Mouse (Mus musculus): Measurements from ENCODE around the gene Sncb. TPM values are rescaled to one million over a fixed set of nuclear protein-coding genes. Genes with fewer than 3 reads are reported as not detected.

Gene Sncb
- total and polyA plus RNA-seq, 3 experiments: not detected

DNA sequence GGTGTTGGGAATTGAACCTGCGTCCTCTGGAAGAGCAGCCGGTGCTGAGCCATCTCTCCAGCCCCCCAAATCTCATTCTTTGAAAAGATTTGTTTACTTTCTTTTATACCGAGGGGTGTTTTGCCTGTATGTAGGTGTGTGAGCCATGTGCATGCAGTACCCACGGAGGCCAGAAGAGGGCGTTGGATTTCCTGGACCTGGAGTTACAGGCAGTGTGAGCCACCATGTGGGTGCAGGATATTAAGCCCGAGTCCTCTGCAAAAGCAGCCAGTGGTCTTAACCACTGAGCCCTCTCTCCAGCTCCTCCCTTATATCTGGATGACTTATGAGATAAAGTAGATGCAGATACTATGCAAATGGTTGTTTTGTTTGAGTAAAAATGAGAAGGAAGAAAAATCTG, 36.6 kb upstream of the Sncb start:
- Histone ChIP-seq H3K9me3 (replicated peaks; ENCODE audit: insufficient read depth, low read length) (no peaks in the 10 kb centered on the region), H3K79me2 (ENCODE audit: control insufficient read depth, insufficient read depth, low read length, poor library complexity) (no peaks in the 10 kb centered on the region), H3K27ac (ENCODE audit: control insufficient read depth, low read depth, low read length) (no peak overlapping the region), H3K36me3 (ENCODE audit: control insufficient read depth in 1 of 2, insufficient read depth in 2 of 2, low read length in 2 of 2) (no peaks in the 10 kb centered on the region), H3K9ac (ENCODE audit: control insufficient read depth, low read depth, low read length, poor library complexity, severe bottlenecking) (no peak overlapping the region), H3K4me1 (ENCODE audit: control insufficient read depth in 1 of 2, insufficient read depth in 2 of 2, low read length in 2 of 2) (peaks cover 2 to 12% of the 10 kb centered on the region in 2 experiments; a peak in 3 of 4 replicates), H3K4me3 (ENCODE audit: control insufficient read depth in 1 of 2, insufficient read depth in 1 of 2, low read depth in 2 of 2, low read length in 2 of 2) (no peak overlapping the region), H3K27me3 (ENCODE audit: control insufficient read depth in 1 of 2, insufficient read depth in 2 of 2, low read length in 2 of 2) (no peaks in the 10 kb centered on the region)
- DNase-seq (ENCODE audit: low read depth, low spot score): no peak
- peak; percentile 21 to 36 (median 26); a peak in 3 of 6 replicates for TF ChIP-seq CTCF (IDR thresholded peaks at IDR 0.05 in 2 of 3, conservative IDR thresholded peaks at IDR 0.05 in 1 of 3; ENCODE audit: control insufficient read depth in 1 of 3, insufficient read depth in 1 of 3, low read depth in 2 of 3, low read length in 3 of 3, poor library complexity in 1 of 3, severe bottlenecking in 1 of 3)
- no peak for TF ChIP-seq SMC3 (IDR thresholded peaks at IDR 0.05; ENCODE audit: low read depth, low read length)
- TF ChIP-seq MYB (IDR thresholded peaks at IDR 0.05; ENCODE audit: low read depth, low read length): no peak
- TF ChIP-seq CHD2 (IDR thresholded peaks at IDR 0.05; ENCODE audit: low read length): no peak
- no peak for TF ChIP-seq GATA1 (IDR thresholded peaks at IDR 0.05; ENCODE audit: low read depth, low read length)

DNA sequence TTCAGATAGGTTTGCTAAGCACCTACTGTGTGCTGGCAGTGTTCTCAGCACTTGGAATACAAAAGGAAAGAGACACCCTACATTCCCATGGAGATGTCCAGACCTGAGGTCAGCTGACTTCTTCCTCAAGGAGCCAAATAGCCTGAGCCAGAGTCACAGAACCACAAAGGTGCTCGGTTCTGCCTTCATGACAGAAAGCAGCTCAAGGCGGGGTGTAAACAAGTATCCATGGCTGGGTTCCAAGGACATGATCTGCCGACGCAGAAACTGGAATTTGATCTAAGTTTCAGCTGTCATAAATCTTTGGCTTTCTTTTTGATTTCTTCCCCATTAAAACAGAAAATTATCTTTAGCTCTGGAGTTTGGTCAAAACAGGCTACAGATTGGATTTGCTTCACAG, 33.8 kb upstream of the Sncb start:
- no peaks in the 10 kb centered on the region for H3K36me3 ChIP-seq (ENCODE audit: control insufficient read depth in 1 of 2, insufficient read depth in 2 of 2, low read length in 2 of 2)
- peaks cover 2 to 15% of the 10 kb centered on the region in 2 experiments; a peak in 3 of 4 replicates for H3K4me1 ChIP-seq (ENCODE audit: control insufficient read depth in 1 of 2, insufficient read depth in 2 of 2, low read length in 2 of 2)
- no peaks in the 10 kb centered on the region for H3K79me2 ChIP-seq (ENCODE audit: control insufficient read depth, insufficient read depth, low read length, poor library complexity)
- TF ChIP-seq TBP (IDR thresholded peaks at IDR 0.05; ENCODE audit: low read depth, low read length) (no peak), KAT2A (conservative IDR thresholded peaks at IDR 0.05; ENCODE audit: low read depth, low read length) (no peak), ZC3H11A (IDR thresholded peaks at IDR 0.05; ENCODE audit: low read depth, low read length) (no peak), CHD1 (IDR thresholded peaks at IDR 0.05; ENCODE audit: low read depth, low read length) (no peak), ELF1 (IDR thresholded peaks at IDR 0.05; ENCODE audit: low read depth, low read length) (no peak), GATA1 (IDR thresholded peaks at IDR 0.05; ENCODE audit: low read depth, low read length) (no peak), MAFK (IDR thresholded peaks at IDR 0.05; ENCODE audit: borderline replicate concordance, low read depth, low read length) (no peak), JUND (IDR thresholded peaks at IDR 0.05; ENCODE audit: low read depth, low read length) (no peak), POLR2AphosphoS2 (IDR thresholded peaks at IDR 0.05; ENCODE audit: low read length) (no peak), ZMIZ1 (IDR thresholded peaks at IDR 0.05; ENCODE audit: low read depth, low read length) (no peak), NRF1 (IDR thresholded peaks at IDR 0.05; ENCODE audit: insufficient read depth, low read depth, low read length, poor library complexity, severe bottlenecking) (no peak), CHD2 (IDR thresholded peaks at IDR 0.05; ENCODE audit: low read length) (no peak)
- H3K4me3 ChIP-seq (ENCODE audit: control insufficient read depth in 1 of 2, insufficient read depth in 1 of 2, low read depth in 2 of 2, low read length in 2 of 2): no peak overlapping the region; a peak in 1 of 4 replicates
- DNase-seq (ENCODE audit: low read depth, low spot score): no peak
- no peaks in the 10 kb centered on the region for H3K27me3 ChIP-seq (ENCODE audit: control insufficient read depth in 1 of 2, insufficient read depth in 2 of 2, low read length in 2 of 2)
- H3K9me3 ChIP-seq (replicated peaks; ENCODE audit: insufficient read depth, low read length): no peaks in the 10 kb centered on the region
- H3K27ac ChIP-seq (ENCODE audit: control insufficient read depth, low read depth, low read length): no peak overlapping the region
- H3K9ac ChIP-seq (ENCODE audit: control insufficient read depth, low read depth, low read length, poor library complexity, severe bottlenecking): no peak overlapping the region

GRCm38 (mm10) chr13:54799701-54800100, 33.3 kb upstream of the Sncb start:
- H3K9ac ChIP-seq (ENCODE audit: control insufficient read depth, low read depth, low read length, poor library complexity, severe bottlenecking): no peak overlapping the region
- H3K4me3 ChIP-seq (ENCODE audit: control insufficient read depth in 1 of 2, insufficient read depth in 1 of 2, low read depth in 2 of 2, low read length in 2 of 2): peak overlapping the region; percentile 28 to 41
- DNase-seq (ENCODE audit: low read depth, low spot score): peak; percentile 85
- TF ChIP-seq ETS1 (IDR thresholded peaks at IDR 0.05; ENCODE audit: low read depth, low read length) (no peak), UBTF (IDR thresholded peaks at IDR 0.05; ENCODE audit: borderline replicate concordance, insufficient read depth, low read depth, low read length) (no peak), JUND (IDR thresholded peaks at IDR 0.05; ENCODE audit: low read depth, low read length) (no peak), HCFC1 (IDR thresholded peaks at IDR 0.05; ENCODE audit: low read depth, low read length) (no peak), EP300 (IDR thresholded peaks at IDR 0.05; ENCODE audit: low read depth in 1 of 2, low read length in 2 of 2) (peak in 1 of 2 experiments; percentile 9; a peak in 1 of 4 replicates), E2F4 (IDR thresholded peaks at IDR 0.05; ENCODE audit: borderline replicate concordance, low read depth, low read length) (no peak), SIN3A (IDR thresholded peaks at IDR 0.05; ENCODE audit: low read length) (0 out of 2 replicates have a peak, but pooled peaks have one; percentile 34), MYC (IDR thresholded peaks at IDR 0.05; ENCODE audit: low read depth, low read length) (0 out of 2 replicates have a peak, but pooled peaks have one; percentile 23), RAD21 (IDR thresholded peaks at IDR 0.05; ENCODE audit: low read depth, low read length) (peak; percentile 93), ELF1 (IDR thresholded peaks at IDR 0.05; ENCODE audit: low read depth, low read length) (no peak), TBP (IDR thresholded peaks at IDR 0.05; ENCODE audit: low read depth, low read length) (no peak), CTCF (IDR thresholded peaks at IDR 0.05 in 2 of 3, conservative IDR thresholded peaks at IDR 0.05 in 1 of 3; ENCODE audit: control insufficient read depth in 1 of 3, insufficient read depth in 1 of 3, low read depth in 2 of 3, low read length in 3 of 3, poor library complexity in 1 of 3, severe bottlenecking in 1 of 3) (peak; percentile 91 to 96 (median 95)), SMC3 (IDR thresholded peaks at IDR 0.05; ENCODE audit: low read depth, low read length) (peak; percentile 85), GATA1 (IDR thresholded peaks at IDR 0.05; ENCODE audit: low read depth, low read length) (no peak), USF2 (IDR thresholded peaks at IDR 0.05; ENCODE audit: borderline replicate concordance in 1 of 2, insufficient read depth in 1 of 2, low read depth in 1 of 2, low read length in 2 of 2) (no peak)

More at GRCm38 (mm10) chr13:54799701-54800100, 33.3 kb upstream of the Sncb start:
- Histone ChIP-seq H3K27me3 (ENCODE audit: control insufficient read depth in 1 of 2, insufficient read depth in 2 of 2, low read length in 2 of 2) (no peaks in the 10 kb centered on the region), H3K4me1 (ENCODE audit: control insufficient read depth in 1 of 2, insufficient read depth in 2 of 2, low read length in 2 of 2) (peaks cover 2 to 15% of the 10 kb centered on the region in 2 experiments; a peak in 3 of 4 replicates), H3K27ac (ENCODE audit: control insufficient read depth, low read depth, low read length) (no peak overlapping the region), H3K79me2 (ENCODE audit: control insufficient read depth, insufficient read depth, low read length, poor library complexity) (no peaks in the 10 kb centered on the region), H3K36me3 (ENCODE audit: control insufficient read depth in 1 of 2, insufficient read depth in 2 of 2, low read length in 2 of 2) (no peaks in the 10 kb centered on the region), H3K9me3 (replicated peaks; ENCODE audit: insufficient read depth, low read length) (no peaks in the 10 kb centered on the region)
